Mouse (Mus musculus): ENCODE results near the gene Peak1. TPM values are rescaled to one million over a fixed set of nuclear protein-coding genes. Genes with fewer than 3 reads are reported as not detected.
A peak's percentile ranks its signal among the peaks of the same experiment; 100 is the strongest.

Peak1 gene
- total RNA-seq, 2 experiments from 2014 or later, result 47.4 to 50.1 TPM

- no peak for DNase-seq (ENCODE audit: low spot score in 2 of 2)
Measured at GRCm38 (mm10) chr9:56205336-56205735, 212.5 kb downstream of the Peak1 start.

DNA sequence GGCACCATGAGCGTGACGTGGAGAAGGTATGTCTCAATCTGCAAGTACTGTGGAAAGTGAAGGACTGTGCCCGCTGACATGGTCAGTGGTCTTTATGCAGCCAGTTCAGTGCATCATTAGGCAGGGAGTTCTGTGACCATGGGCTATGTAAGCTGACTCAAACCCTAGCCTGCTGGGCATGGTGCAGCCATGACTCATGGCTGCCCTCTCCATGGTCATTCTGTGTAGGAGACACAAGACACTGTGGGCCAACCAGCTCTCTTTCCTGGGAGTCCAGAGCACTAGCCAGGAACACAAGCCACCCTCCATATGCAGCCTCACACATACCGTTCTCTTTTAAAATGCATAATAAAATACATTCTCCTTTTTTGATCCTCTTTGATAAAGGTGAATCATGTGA, 213.6 kb downstream of the Peak1 start:
- DNase-seq (ENCODE audit: low spot score in 2 of 2), result no peak

- peak; percentile 80 to 87 for DNase-seq (ENCODE audit: low spot score in 2 of 2)
Measured at GRCm38 (mm10) chr9:56200645-56201314, 217.1 kb downstream of the Peak1 start.

- DNase-seq (ENCODE audit: low spot score in 2 of 2), result no peak
Measured at GRCm38 (mm10) chr9:56200200-56200599, 217.7 kb downstream of the Peak1 start.

- DNase-seq (ENCODE audit: low spot score in 2 of 2), result no peak
Measured at GRCm38 (mm10) chr9:56196921-56197320, 220.9 kb downstream of the Peak1 start.

- DNase-seq (ENCODE audit: low spot score in 2 of 2), result no peak
Measured at GRCm38 (mm10) chr9:56195193-56195592, 222.7 kb downstream of the Peak1 start.

DNA sequence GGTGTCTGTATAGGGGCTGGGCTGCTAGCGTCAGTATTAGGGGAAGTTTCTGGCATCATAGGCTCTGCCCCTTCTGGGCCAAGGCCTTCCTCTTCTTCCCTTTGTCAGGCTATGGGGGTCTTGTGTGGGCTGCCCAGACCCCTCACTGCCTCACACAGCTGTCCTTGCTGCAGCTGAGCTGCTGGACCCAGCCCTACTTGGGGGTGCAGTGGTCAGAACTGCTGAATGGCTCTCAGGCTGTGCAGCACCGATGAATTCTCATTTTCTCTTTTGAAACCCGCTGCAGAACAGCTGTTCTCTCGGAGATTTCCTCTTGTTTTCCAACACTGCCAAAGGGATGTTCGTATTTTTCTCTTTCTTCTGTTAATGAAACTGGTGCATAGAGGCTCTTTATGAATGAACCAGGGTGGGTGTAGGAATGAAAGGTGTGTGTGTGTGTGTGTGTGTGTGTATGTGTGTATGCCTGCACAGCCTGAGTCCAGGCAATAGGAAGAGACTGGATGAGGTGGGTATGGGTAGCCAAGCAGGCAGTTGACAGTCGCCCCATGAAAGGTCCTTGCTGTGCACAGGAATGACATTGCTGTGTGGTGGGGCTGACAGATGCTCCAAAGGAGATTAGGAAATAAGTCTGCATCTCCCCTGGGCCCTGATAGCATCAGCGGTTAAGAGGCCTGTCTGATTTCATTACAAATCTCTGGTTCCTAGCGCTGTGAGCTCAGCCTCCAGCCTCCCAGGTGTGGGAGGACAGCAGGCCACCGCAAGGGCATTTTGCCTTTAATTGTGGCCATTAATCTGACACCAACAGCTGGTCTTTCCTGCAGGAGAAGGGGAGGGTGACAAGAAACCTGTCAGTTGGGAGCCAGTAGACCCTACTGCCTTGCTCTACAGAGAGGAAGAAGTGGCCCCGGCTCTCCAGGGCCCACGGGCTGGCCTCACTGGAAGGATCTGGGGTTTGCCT, 226.1 kb downstream of the Peak1 start:
- no peak for DNase-seq (ENCODE audit: low spot score in 2 of 2)

DNA sequence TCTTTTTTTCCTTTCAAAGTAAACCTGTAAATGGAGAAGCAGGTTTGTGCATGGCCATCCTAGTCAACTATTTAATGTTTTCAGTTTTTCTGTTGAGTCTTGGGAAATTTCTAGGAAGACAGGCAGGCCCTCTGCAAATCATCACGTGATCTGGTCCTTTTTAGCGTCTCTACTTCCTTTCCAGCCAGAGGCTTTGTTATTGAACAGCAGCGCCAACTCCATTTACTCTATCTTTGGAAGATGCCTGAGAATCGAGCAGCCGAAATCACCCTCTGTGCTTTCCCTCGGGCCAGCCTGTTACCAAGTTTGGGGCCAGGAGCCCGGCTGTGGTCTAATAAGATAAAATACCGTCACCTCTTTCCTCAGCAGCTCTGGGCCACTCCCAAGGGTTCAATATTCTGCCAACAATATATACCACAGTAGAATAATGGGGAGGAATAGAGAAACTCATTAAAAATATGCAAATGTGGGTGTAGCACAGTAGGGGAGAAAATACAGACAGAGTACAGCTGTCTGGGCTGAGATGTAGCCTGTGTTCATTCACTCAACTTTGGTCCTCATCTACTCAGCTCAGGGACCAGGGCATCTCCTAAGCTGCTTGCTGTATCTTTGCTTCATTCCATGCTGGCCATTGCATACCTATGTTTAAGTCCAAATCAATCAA, 237.6 kb downstream of the Peak1 start:
- DNase-seq (ENCODE audit: low spot score in 2 of 2), result no peak

GRCm38 (mm10) chr9:56179416-56180117, 238.3 kb downstream of the Peak1 start:
- DNase-seq (ENCODE audit: low spot score in 2 of 2), result no peak

GRCm38 (mm10) chr9:56177354-56177753, 240.5 kb downstream of the Peak1 start:
- no peak for DNase-seq (ENCODE audit: low spot score in 2 of 2)

DNA sequence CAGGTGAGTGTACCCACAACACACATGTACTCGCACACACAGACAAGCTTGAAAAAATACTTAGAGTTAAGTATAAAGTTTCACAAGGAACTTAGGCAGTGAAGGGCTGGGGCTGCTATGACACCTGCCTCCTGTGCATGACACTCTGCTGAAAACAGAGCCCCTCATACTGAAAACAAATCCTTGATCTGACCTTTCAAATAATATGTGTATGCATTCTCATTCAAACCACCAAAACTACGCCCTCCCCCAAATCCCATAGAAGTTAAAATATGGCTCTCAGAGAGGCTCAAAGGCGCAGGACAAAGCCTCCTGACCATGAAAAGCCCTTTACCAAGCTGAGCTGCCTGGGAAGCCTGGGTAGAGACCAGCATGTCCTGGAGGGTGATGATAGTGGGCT, 242.6 kb downstream of the Peak1 start:
- DNase-seq (ENCODE audit: low spot score in 2 of 2), result no peak

DNA sequence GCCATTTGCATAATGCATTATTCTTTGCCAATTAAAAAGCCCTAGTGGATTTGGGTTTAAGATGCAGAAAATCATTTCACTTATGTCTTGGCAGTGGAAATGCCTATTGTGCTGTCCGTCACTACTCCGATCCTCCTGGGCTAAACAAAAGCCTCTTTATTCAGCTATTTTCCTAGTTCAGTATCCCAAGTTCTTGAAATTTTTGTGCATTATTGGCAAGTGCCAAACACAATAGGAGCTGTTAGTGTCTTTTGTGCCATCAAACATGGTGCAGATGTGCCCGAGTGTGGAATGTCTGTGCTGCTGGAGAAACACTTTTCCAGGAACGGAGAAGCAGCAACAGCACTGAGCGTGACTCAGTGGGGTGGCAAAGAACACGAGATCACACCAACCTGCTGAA, 250.2 kb downstream of the Peak1 start:
- DNase-seq (ENCODE audit: low spot score in 2 of 2), result no peak

GRCm38 (mm10) chr9:56166161-56166560, 251.7 kb downstream of the Peak1 start:
- no peak for DNase-seq (ENCODE audit: low spot score in 2 of 2)

DNA sequence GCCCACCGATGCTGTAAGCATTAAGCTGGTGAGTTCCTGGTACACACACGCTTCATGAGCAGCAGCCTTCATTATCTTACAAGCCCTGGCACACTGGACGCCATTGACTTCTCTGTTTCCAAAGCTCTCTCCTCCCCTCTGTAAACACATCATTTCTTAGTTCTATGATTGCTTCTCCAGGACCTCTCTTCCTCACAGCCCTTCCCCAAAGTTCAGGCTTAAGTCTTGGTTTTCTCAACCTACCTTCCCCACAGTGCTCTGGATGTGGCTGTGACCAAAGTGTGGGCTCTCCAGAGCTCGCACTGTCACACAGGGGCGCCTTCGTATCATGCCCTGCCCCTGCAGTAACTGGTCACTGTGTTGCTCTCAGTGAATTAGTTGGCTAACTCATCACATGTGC, 252.5 kb downstream of the Peak1 start, which contains the start of gene Tspan3:
Gene Tspan3 (minus strand): TSS at position 101 of the 400 bp plus-strand sequence.
- DNase-seq (ENCODE audit: low spot score in 2 of 2), result no peak

GRCm38 (mm10) chr9:56160341-56161141, 257.3 kb downstream of the Peak1 start:
- DNase-seq (ENCODE audit: low spot score in 2 of 2), result peak; percentile 90 to 94

GRCm38 (mm10) chr9:56159456-56159855, 258.4 kb downstream of the Peak1 start:
- DNase-seq (ENCODE audit: low spot score in 2 of 2), result no peak

DNA sequence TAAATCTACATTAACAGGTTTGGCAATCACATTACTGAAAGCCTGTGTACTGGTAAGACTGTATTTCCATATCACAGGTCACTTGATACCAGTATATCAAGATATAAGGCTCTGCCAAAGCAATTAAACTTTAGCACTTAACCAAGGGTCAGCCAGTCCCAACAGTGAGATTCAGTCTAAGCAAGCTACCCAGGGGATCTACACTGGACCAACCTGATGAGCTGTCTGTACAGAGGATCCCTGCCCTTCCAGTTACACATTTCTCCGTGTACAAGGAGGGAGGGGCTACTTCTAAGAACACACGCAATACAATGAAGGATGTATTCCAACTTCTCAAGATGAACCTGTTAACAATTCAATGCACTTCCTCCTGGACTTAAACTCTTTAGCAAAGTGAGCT, 259.8 kb downstream of the Peak1 start:
- no peak for DNase-seq (ENCODE audit: low spot score in 2 of 2)

- no peak for DNase-seq (ENCODE audit: low spot score in 2 of 2)
Measured at GRCm38 (mm10) chr9:56154572-56154971, 263.3 kb downstream of the Peak1 start.

DNA sequence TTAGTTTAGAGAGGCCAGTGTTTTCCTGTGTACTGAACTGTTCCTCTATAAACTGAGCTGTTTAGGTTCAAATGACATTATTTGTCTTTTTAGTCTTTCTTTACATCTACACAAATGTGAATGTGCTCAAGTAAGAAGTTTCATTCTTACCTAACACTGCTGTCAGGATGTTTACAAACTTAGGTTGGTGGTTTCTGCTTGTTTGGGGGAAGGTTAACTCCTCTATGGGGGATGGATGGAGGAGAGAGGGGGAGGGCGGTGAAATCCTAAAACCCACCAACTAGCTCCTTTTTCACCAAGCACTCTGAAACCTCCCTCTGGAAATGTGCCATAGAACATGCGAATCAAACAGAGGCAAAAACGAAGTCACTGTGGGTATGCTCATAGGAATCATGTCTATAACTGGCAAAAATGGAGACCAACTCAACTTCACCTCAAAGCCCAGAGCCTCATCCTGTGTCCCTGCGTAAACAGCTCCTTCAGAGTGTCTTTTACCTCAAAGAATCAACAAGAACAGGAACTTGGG, 265.3 kb downstream of the Peak1 start:
- DNase-seq (ENCODE audit: low spot score in 2 of 2), result no peak
